Mouse (Mus musculus) inflammation-experienced regulatory T-cells, adult 6 months (primary cell): Measurements from ENCODE around the gene Trmt61a. TPM values are rescaled to one million over a fixed set of nuclear protein-coding genes. Genes with fewer than 3 reads are reported as not detected.
"Not testable (repeated sequence)": the region's sequence is repeated elsewhere in the genome, so short reads cannot be mapped to it uniquely, and the experiment has no call there.

Experiments
- ATAC-seq: one replicate; pipeline ENCODE4 v1.8.0; 2017
- polyA plus RNA-seq, 3 experiments: library from polyadenylated mRNA; unstranded; fragments of 100-300 nt; shearing (Covaris generic); gene quantifications; one replicate each; pipeline ENCODE4 v1.2.1; 2017

The Trmt61a gene
- polyA plus RNA-seq, 3 experiments from 2014 or later, result 3.2 to 4.4 (median 3.3) TPM

DNA sequence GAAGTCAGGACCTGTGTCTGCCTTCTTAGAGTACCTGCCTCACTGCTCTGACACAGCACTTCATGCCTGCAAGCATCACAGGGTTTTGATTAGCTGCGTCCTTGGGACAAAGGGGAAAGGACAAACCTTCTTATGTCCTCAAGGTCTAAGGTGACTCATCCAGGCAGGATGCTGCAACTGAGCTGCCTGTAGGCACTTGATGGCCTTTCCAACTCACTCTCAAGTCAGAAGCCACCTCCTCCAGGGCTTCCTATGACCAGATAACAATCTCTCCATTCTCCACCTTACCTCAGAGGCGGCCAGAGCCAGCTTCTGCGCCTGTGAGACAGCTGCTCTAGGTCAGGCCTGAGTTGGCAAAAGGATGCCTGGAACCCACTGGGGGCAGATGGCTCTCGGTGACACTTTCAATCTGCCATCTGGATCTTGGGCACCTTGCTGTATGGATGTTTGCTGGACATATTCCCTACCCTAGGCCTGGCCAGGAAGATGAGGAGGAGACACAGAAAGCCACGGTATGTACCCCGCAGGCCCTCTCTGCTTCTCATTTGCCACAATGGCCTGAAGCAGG lies 20.5 kb downstream of the Trmt61a start:
- ATAC-seq, result no peak

DNA sequence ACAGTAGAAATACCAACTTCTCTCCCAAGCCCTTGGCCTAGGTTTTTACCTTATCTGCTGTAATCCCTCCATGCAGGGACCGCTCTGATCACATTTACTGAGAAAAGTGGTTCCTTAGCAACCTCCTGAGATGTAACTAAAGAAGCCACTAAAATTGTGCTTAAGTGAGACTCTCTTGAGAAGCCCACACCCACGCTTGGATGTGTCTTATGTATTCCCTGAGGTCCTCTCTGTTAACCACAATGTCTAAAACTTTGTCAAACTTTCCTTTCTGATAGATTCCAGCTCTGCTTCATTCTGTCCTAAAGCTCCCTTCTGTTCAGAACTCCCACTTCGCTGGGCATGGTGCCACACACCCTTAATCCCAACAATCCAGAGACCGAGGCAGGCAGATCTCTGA lies 21.6 kb downstream of the Trmt61a start:
- no peak for ATAC-seq

DNA sequence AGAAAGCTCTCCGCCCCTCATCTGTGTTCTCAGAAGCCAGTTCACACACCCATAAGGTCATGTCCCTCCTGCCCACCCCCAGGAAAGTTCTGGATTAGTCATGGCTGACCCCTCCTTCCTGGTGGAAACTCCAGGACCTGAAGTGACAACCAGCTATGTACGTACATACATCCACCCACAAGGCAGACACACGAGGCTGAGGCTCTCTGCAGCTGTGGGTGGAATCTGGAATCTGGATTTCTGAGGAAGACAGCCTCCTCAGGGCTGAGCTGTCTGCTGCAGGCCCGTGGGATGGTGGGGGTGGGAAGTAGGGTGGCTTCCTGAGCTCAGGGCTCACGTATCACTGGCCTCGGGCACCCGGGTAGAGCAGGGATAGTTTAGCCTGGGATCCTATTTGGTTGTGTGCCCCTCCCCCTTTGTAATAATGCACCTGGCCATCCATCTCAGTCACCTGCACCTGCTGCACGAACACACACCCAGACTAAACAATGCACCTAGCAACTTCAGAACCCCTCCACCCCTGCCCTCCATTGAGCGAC lies 23.1 kb downstream of the Trmt61a start:
- ATAC-seq, result no peak

DNA sequence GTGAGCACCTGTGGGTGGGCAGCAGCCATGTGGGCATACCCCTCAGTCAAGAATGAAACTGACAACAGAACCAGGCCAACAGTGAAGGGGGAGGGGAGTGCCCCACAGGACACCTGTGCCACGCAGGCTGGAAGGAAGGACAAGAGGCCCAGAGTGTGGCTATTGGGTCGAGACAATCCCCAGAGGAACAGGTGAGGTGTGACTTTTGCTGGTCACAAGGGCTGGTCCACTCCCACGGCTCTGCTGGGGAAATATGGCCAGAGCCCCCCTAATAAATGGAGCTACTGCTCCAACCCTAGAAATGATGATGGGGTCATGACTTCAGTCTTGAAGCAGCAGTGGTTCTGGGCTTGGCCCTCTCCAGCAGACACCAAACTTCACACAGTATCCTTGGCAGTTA lies 25.4 kb downstream of the Trmt61a start:
- no peak for ATAC-seq

DNA sequence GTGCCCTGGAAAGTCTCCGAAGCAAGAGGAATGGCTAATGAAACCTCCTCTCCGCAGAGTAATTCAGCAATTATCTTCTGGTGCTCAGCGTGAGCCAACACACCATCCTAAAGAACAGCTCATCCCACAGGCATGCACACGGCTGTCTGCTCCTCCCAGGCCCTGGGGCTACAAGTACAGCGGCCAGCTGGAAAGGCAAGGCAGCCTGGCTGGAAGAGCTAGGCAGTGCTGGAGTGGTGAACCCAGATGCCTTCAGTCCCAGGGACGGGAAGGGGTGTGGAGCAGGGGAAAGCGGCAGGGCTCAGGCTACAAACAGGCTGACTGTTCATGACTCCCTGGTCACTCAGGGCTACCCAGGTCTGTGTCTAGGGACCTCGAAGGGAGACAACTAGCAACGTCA lies 26.7 kb downstream of the Trmt61a start:
- no peak for ATAC-seq

DNA sequence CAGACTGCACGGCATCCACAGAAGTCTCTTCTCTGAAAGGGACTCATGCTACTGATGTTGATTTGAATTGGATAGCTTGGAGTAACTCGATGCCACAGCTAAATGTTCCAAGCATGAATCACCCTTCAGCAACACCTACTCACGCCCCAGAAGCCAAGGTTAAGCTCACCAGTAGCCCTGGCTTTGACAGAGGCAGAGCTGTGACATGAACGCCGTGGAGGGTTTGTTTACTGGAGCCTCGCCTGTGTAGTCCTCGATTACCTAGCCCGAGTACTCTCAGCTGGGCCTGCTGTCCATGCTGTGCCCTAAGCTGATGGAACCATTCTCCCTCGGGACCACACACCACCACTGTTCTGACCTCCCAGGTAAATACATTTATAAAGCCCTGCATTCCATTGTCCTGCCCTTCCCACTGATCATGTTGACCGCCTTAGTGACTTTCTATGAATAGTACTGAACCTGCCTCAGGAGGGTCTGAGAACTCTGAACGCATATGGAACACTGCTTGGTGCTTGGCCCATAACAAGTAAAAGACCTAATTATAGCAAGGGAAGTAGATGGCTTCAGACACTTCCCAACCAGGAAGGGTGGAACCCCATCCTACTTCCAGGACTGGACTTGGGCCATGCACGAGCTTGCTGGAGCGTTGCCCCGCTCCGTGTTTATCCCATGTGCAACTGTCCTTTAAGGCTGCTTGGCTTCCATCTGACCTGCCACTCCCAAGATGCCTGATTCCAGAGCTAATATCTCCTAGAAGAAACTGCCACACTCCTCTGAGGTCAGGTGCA lies 27.5 kb downstream of the Trmt61a start:
- no peak for ATAC-seq

DNA sequence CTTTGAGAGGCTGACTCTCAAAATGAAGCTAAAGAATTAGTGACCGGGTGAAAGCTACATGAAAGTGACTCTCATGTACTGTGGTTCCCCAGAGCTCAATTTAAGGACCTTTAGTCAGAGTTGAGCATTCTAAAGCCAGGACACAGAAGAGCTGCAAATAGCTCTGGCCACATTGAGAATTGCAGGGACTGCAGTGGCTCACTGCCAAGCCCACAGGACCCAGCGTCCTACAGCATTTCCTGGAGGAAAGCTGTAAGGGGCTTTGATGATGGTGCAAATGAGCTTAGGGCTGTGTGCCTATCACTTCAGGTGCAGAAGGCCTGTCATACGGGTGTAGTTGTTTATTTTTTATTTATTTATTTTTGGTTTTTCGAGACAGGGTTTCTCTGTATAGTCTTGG lies 30.3 kb downstream of the Trmt61a start:
- no peak for ATAC-seq

DNA sequence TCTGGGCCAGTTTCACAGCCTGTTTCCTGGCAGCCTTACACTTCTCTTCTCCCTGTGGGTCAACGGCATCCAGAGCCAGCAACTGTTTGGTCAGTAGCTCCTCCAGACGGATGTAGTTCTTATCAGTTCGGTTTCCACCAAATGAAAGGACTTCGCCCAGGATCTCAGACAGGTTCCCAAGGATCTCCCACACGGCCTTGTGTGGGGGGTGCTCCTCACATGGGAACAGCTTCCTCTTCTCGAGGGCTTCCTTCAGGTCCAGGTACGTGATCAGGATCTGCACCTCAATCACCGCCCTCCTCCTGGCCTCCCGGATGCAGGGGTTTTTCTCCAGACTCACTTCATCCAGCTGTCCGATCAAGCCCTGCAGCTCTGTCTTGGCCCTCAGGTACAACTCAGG lies 32.2 kb downstream of the Trmt61a start:
- no peak for ATAC-seq

DNA sequence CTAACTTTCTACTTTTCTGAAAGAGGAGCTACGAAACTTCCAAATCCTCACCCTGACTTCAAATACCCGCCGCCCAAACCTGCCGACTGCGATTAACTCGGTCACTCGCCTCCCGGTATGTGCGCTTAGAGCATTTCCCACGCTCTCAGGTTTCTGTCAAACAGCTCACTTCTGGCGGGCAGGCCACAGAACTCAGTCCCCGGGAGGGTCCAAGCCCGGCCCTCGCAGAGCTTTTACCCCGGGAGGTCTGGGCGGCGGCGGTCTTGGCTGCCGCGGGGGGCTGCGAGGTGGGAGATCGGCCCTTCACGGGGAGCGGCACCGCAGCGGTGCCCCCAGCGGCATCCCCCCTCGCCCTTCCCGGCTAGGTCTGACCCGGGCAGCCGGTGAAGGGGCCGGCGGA lies 34.6 kb downstream of the Trmt61a start:
- peak; percentile 14 for ATAC-seq

DNA sequence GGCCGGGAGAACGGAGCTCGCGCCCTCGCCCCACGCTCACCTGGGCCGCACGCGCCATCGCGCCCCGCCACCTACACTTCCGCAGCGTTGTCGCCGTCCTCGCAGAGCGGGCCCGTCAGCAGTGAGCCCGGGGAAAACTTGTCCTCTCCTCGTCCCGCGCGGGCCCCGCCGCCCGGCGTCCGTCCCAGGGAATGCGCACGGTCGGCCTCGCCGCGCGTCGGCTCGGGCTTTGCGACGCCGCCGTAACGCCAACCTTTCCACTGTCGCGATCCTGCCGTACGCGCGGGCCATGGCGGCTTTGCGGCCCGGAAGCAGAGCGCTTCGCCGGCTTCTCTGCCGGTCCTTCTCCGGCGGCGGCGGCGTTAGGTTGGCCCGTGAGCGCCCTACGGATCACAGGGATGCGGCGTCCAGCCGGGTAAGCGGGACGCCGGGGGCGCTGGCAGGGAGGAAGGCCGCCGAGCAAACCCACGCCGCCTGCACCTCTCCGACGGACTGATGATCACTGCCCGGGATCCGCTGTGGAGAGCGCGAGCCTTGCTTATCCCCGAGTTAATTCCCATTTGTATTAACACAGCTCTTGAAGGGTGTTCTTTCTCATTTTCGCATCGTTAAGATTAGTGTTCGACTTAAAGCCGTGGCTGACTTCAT lies 35.2 kb downstream of the Trmt61a start, which contains the start of the genes Bag5 and Apopt1:
Gene Bag5 (minus strand): TSS at position 254 of the 648 bp plus-strand sequence.
Gene Apopt1 (plus strand): TSS at position 258 of the 648 bp plus-strand sequence.
- peak; percentile 96 for ATAC-seq

DNA sequence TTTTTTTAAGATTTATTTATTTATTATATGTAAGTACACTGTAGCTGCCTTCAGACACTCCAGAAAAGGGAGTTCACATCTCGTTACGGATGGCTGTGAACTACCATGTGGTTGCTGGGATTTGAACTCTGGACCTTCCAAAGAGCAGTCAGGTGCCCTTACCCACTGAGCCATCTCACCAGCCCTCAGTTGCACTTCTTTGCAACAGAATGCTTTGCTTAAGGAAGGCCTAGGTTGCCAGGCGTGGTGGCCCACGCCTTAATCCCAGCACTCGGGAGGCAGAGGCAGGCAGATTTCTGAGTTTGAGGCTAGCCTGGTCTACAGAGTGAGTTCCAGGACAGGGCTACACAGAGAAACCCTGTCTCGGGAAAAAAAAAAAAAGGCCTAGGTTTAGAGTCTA lies 36.0 kb downstream of the Trmt61a start:
- ATAC-seq, result not testable (repeated sequence)

DNA sequence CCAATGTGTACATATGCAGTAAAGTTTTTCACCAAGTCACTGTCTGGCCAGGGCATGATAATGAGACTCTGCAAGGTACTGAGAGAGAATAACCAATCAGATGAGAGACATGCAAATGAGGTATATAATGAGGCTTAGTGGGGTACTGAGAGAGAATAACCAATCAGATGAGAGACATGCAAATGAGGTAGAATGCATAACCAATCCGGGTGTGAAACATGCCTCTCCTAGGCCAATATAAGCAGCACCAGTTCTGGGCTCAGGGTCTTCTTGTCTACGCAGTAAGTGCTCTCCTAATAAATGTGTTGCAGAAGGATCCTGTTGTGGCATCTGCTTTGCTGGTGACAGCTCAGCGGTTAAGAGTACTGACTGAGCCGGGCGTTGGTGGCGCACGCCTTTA lies 38.6 kb downstream of the Trmt61a start:
- ATAC-seq, result no peak

DNA sequence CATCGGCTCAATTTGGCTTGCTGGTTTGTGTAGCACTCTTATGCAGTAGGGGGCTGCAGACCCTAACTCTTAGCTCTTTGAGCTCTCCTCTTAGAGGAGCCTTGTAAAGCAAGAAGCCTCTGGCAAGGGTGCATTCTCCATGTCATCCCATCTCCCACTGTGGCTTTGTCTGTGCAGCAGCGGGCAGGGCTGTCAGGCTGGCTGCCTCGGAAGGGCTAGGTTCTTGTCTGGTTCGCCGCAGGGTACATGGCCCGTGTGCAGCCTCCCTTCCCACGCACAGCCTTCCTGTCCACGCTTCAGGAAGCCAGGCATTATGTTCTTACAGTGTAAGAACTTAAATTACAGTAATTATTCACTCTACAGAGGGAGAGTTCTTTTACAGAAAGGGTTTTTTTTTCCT lies 40.8 kb downstream of the Trmt61a start:
- ATAC-seq, result no peak

DNA sequence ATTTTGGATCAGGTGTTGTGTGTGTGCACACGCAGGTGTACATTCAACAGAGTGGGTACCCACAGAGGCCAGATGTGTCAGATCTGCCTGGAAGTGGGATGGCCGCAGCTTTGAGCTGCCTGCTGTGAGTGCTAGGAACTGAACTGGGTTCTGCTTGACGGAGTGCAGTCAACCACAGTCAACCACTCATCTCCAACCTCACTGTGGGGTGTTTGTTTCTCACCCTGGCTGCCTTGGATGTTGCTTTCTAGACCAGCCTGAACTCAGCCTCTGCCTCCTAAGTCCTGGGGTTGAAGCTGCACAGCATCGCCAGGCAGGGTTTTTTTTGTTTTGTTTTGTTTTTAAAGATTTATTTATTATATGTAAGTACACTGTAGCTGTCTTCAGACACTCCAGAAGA lies 42.3 kb downstream of the Trmt61a start:
- ATAC-seq, result no peak

DNA sequence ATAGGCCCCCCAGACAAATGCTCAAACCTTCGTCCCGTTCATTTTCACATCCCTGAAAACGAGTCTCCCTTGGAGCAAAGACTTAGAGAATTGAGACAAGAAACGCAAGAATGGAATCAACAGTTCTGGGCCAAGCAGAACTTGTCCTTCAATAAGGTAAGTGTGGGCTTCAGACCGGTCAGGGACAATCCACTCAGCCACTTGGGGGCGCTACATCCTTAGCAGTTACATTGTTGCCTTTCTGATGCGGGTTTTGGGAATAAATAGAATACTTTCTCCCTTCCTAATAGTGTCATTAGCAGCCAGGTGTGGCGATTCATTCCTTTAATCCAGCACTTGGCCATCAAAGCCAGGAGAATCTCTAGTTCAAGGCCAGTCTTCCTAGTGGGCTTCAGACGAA lies 44.7 kb downstream of the Trmt61a start:
- ATAC-seq, result no peak

DNA sequence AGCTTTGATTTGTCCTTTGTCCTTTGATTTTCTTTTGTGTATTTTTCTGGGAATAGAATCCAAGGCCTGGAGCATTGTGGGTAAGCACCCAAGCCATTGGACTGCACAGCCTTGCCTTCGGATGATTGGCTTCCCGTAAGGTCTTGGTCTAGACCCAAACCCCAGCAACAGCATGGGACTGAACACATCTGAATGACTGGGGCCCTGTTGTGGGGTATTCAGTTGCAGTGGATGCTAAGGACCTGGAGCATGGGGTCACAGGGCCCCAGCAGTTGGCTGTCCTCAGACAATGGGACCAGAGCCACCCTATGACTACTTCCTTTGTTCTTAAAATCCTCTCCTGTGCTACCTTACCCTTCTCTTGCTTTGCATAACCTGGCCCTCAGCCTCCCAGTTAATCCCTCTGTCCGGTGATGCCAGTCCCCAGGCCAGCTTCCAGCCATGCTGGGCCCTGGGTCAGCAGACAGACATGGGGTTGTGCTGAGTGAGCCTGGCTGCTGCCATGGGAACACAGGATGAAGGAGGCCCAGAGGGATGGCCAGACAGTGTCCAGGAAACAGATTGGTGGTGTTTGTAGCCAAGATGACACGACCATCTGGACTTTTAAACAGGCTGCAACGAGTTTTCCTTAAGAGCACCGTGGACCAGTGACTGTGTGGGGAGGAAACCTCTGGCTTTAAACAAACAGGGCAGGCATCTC lies 46.9 kb downstream of the Trmt61a start:
- ATAC-seq, result no peak

DNA sequence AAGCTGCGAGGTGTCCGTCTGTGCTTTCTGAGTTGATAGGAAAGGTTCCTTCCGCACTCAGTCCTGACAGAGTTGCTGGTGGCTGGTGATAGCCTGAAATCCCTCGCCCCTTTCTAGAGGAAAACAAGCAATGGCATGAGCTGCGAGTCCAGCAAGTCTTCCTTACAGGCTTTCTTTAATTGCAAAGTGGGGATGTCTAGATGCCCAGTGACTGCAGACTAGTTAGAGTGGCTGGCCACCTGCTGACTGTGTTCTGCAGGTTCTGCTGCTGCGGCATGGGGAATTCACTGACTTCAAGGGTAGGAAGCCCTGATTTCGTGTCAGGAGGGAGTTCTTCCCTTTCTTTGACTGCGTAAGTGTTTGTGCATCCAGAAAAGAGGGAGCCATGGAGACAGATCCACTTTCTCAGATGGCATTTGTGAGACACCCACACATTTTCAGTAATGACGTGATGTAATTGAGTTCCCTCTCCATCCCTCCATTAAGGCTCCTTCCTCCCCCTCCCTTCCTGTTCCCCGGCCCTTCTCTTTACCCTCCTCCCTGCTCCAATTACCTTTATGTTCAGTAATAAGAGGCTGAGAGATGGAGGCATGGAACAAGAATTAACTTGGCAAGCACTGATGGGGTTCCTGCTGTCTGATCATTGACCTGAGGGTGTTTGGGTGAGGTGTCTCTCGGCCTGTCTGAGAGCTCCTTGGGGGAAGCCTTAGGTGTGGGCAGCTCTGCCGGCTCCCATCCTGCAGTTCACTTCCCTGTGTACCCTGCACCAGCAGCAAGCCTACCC lies 47.6 kb downstream of the Trmt61a start:
- no peak for ATAC-seq

DNA sequence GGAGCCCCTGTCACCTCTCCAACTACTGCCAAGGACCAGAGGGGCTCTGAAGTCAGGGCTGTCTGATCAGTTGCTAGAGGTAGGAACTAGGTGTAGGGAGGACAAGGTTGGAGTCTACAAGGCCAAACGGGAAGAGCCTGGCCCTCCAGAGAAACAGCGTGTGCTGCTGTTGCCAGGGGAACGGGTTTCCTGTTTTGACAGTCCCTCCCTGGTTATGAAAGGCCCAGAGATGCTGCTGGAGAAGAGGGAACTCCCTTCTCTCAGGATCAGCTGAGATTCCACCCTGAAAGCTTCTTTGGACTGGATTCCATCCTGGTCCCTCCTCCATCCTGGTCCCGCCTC lies 48.2 kb downstream of the Trmt61a start:
- no peak for ATAC-seq

DNA sequence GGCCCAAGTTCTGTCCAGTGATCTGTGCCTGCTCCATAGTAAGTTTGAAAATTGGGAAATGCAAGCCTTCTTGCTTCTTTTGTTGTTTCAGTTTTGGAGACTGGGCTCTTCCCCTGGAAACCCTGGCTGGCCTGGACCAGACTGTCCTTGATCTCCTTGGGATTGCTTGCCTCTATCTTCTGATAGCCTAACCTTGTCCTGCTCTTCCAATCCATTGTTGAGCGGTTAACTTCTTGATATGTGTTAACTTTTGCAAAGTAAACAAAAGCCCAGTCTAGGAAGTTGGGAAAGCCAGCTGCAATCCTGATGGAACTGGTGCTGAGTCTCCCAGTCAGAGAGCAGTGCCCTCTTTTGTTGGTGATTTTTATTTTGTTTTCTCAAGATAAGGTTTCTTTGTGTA lies 50.1 kb downstream of the Trmt61a start:
- ATAC-seq, result no peak

DNA sequence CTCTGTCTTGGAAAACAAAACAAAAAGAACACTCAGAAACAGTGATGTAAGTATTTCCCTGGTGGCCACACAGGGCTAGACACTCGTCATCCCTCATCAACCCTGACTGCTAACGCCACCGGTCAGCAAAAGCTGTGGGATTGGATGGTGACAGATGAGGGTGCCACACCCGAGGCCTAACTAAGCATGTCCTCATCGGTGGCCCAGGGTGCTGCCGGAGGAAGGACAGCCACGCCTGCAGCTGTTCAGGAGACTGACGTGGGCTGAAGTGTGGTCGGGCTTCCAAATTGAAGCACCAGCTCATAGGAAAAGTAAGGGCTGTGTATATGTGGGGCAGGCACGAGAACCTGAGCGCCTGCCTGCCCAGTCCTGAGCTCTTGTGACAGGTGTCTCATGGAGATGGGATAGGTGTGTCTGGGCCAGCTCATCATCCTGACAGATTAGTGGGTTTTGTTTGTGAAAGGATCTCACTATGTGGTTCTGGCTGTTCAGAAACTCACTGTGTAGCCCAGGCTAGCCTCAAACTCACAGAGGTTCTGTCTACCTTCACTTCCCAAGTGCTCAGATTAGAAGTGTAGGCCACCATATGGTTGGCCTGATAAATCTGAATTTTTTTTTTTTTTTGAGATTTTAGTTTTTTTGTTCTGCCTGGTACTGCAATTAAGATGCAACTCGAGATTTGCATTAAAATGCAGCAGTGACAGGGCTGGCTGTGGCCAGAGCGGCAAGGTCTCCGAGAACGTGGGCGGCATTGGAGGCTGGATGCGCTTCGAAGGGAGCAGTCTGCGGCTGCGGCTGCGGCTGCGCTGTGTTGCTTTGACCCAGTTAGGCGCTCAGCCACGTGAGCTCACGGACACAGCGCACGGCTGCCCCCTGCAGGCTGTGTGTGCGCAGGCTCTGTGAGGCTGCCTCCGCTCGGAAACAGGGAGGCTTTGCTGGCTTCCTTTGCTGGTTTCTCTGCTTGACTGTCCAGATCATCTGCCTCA lies 54.2 kb downstream of the Trmt61a start:
- ATAC-seq, result peak; percentile 98

DNA sequence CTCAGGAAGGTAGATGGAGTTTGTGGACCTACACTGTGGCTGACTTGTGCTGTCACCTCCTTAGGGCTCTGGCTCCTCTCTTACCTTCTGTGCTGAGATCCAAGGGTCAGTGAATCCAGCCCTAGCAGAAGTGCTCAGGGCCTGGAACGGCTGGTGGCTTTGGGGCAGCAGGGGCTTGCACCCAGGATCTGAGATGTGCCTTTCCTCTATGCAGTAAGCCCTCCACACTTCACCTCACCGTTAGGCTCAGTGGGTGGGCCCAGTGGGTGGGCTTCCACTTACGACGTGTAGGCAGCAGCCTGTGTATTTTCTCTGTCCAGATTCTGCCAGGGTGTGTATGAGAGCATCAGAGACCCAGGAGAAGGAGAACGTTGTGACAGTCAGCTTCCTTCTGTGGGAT lies 55.0 kb downstream of the Trmt61a start:
- ATAC-seq, result peak; percentile 17
